Mouse (Mus musculus) ES-E14 (cell line): Measurements from ENCODE around the gene Zfp423.

Source experiments
- CHD2 ChIP-seq: IDR thresholded peaks from 2 replicates; pipeline ENCODE4 v1.6.1; 2014; ENCODE audit warnings: mild to moderate bottlenecking, low read depth, low read length, inconsistent platforms
- HCFC1 ChIP-seq: IDR thresholded peaks from 2 replicates; pipeline ENCODE4 v1.6.1; 2012; ENCODE audit warnings: low read length, inconsistent platforms, borderline replicate concordance; ENCODE audit not compliant: insufficient read depth
- ZNF384 ChIP-seq: IDR thresholded peaks from 2 replicates; pipeline ENCODE4 v1.6.1; 2012; ENCODE audit warnings: low read depth, low read length, inconsistent platforms

DNA sequence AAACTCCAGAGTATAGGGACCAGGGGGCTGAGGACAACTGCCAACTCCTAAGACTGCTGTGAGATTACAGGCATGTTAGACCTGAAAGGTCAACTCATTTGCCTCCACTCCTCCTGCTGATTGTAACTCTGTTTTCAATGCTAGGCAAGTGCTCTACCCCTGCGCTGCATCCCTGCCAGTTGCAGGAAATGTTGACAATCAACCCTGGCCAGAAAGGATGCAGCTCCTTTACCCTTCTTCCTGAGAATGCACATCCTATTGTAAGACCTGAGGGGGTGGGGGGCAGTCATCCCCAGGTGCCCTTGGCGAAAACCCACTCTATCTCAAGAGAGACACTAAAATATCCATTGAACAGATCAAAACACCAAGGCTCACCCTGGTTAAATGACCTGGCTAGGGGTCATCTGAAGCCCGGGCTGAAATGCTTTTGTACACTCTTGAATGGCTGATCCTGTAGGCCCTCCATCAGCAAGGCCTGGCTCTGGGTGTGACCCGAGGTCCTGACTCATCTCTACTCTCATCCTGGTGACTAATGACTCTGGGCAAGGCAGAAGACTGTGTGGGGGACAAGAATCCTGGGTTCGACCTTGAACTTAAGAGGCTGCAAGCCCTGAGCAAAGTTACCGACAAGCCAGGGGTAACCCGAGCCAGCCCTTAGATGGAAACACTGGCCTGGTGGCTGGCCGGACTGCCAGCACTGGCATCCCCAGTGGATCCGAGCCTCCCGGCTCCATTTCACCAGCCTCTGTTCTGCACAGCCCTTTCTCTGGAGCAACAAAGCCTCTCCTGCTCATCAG, 32.2 kb downstream of the Zfp423 start:
- TF ChIP-seq CHD2 = no peak
- no peak for TF ChIP-seq HCFC1
- TF ChIP-seq ZNF384 = no peak
